ENCODE assay signal across 18 mouse cellular contexts in genomic region chr16:90837431-90837830, GRCm38 (mm10). TPM values are rescaled to one million over a fixed set of nuclear protein-coding genes. Genes with fewer than 3 reads are reported as not detected.
DNase-seq lines count a peak whose midpoint lies in the region; ATAC-seq and TF ChIP-seq lines count a peak whose summit lies in the region.
"Had no signal": no experiment of that assay in that cellular context is flagged by ENCODE, and none has a peak within 500 bp of the region (broad histone marks: within the 10 kb centered on the region; RNA-seq: fewer than 3 reads in every experiment).

No protein-coding gene starts in this region.

- H3K27ac ChIP-seq in forebrain, postnatal 0 days (ENCODE audit: low read depth, low read length), result no peak overlapping the region
- no peak overlapping the region for H3K27ac ChIP-seq in forebrain, embryonic 13.5 days
- H3K27ac ChIP-seq in hindbrain, embryonic 16.5 days (ENCODE audit: low read depth, low read length), result no peak overlapping the region
- H3K27ac ChIP-seq in hindbrain, embryonic 14.5 days, result no peak overlapping the region
- 0 out of 2 replicates have a peak overlapping the region, but pooled peaks have one; percentile 0 for H3K27ac ChIP-seq in neural tube, embryonic 15.5 days (replicated peaks)
- H3K27ac ChIP-seq in kidney, embryonic 15.5 days, result no peak overlapping the region
- H3K27ac ChIP-seq: embryonic facial prominence, embryonic 10.5 days; heart, adult 2 months had no signal

- no peaks in the 10 kb centered on the region for H3K36me3 ChIP-seq in forebrain, postnatal 0 days (ENCODE audit: insufficient read depth)
- no peaks in the 10 kb centered on the region for H3K36me3 ChIP-seq in forebrain, embryonic 13.5 days (ENCODE audit: poor library complexity, severe bottlenecking)
- no peaks in the 10 kb centered on the region for H3K36me3 ChIP-seq in hindbrain, embryonic 16.5 days (ENCODE audit: control insufficient read depth, insufficient read depth, low read length)
- no peaks in the 10 kb centered on the region for H3K36me3 ChIP-seq in hindbrain, embryonic 14.5 days (replicated peaks; ENCODE audit: control insufficient read depth, insufficient read depth)
- no peaks in the 10 kb centered on the region for H3K36me3 ChIP-seq in neural tube, embryonic 15.5 days
- no peaks in the 10 kb centered on the region for H3K36me3 ChIP-seq in kidney, embryonic 15.5 days
- H3K36me3 ChIP-seq: embryonic facial prominence, embryonic 10.5 days had no signal

- H3K4me1 ChIP-seq in forebrain, postnatal 0 days (ENCODE audit: insufficient read depth), result no peaks in the 10 kb centered on the region
- peaks cover 44% of the 10 kb centered on the region for H3K4me1 ChIP-seq in forebrain, embryonic 13.5 days
- peaks cover 6% of the 10 kb centered on the region for H3K4me1 ChIP-seq in hindbrain, embryonic 16.5 days (ENCODE audit: control insufficient read depth, insufficient read depth, low read depth, low read length)
- peaks cover 13% of the 10 kb centered on the region for H3K4me1 ChIP-seq in hindbrain, embryonic 14.5 days (replicated peaks; ENCODE audit: control insufficient read depth, insufficient read depth, low read length)
- H3K4me1 ChIP-seq in neural tube, embryonic 15.5 days, result peaks cover 17% of the 10 kb centered on the region
- peaks cover 5% of the 10 kb centered on the region; the same call in 1 of the 2 replicates for H3K4me1 ChIP-seq in kidney, embryonic 15.5 days

- H3K4me3 ChIP-seq in forebrain, postnatal 0 days (ENCODE audit: low read depth, low read length), result no peak overlapping the region
- no peak overlapping the region for H3K4me3 ChIP-seq in forebrain, embryonic 13.5 days
- H3K4me3 ChIP-seq in hindbrain, embryonic 16.5 days (ENCODE audit: low read length), result no peak overlapping the region
- H3K4me3 ChIP-seq in hindbrain, embryonic 14.5 days (replicated peaks; ENCODE audit: low read length), result no peak overlapping the region
- H3K4me3 ChIP-seq in neural tube, embryonic 15.5 days (replicated peaks), result no peak overlapping the region
- no peak overlapping the region for H3K4me3 ChIP-seq in kidney, embryonic 15.5 days (replicated peaks)
- H3K4me3 ChIP-seq: embryonic facial prominence, embryonic 10.5 days; heart, adult 2 months had no signal

- no peak for TF ChIP-seq CTCF in forebrain, postnatal 0 days (IDR thresholded peaks at IDR 0.05; ENCODE audit: low read depth)
- TF ChIP-seq CTCF in brain, embryonic 14.5 days (IDR thresholded peaks at IDR 0.05; ENCODE audit: borderline replicate concordance, extremely low read depth, insufficient read depth, insufficient read length), result no peak

- no peaks in the 10 kb centered on the region for H3K9me3 ChIP-seq in forebrain, postnatal 0 days (ENCODE audit: low read length)
- H3K9me3 ChIP-seq in forebrain, embryonic 13.5 days (replicated peaks), result no peaks in the 10 kb centered on the region
- no peaks in the 10 kb centered on the region for H3K9me3 ChIP-seq in hindbrain, embryonic 16.5 days (ENCODE audit: control insufficient read depth, low read length)
- H3K9me3 ChIP-seq in hindbrain, embryonic 14.5 days (ENCODE audit: control insufficient read depth, low read length), result no peaks in the 10 kb centered on the region
- H3K9me3 ChIP-seq in neural tube, embryonic 15.5 days (replicated peaks), result no peaks in the 10 kb centered on the region
- H3K9me3 ChIP-seq in kidney, embryonic 15.5 days (replicated peaks), result no peaks in the 10 kb centered on the region
- H3K9me3 ChIP-seq: embryonic facial prominence, embryonic 10.5 days had no signal

- no peaks in the 10 kb centered on the region; the same call in 1 of the 2 replicates for H3K27me3 ChIP-seq in forebrain, postnatal 0 days (ENCODE audit: insufficient read depth, low read length)
- H3K27me3 ChIP-seq in forebrain, embryonic 13.5 days, result peaks cover 13% of the 10 kb centered on the region; the same call in 1 of the 2 replicates
- H3K27me3 ChIP-seq in hindbrain, embryonic 16.5 days (replicated peaks; ENCODE audit: control insufficient read depth, insufficient read depth, low read length), result no peaks in the 10 kb centered on the region
- 0 out of 2 replicates have a peak, but pooled peaks cover 4% of the 10 kb centered on the region for H3K27me3 ChIP-seq in hindbrain, embryonic 14.5 days (ENCODE audit: control insufficient read depth, insufficient read depth, low read length)
- H3K27me3 ChIP-seq in neural tube, embryonic 15.5 days (replicated peaks), result peaks cover under 1% of the 10 kb centered on the region; the same call in 1 of the 2 replicates
- peaks cover 5% of the 10 kb centered on the region for H3K27me3 ChIP-seq in kidney, embryonic 15.5 days

- 47% methylated on average over 8 of the region's 8 CpGs for WGBS in forebrain, postnatal 0 days
- WGBS in forebrain, embryonic 13.5 days, result 62% methylated on average over 8 of the region's 8 CpGs
- 45% methylated on average over 8 of the region's 8 CpGs for WGBS in hindbrain, embryonic 16.5 days
- WGBS in hindbrain, embryonic 14.5 days, result 48% methylated on average over 8 of the region's 8 CpGs
- 35% methylated on average over 8 of the region's 8 CpGs for WGBS in neural tube, embryonic 15.5 days
- WGBS in kidney, embryonic 15.5 days, result 79% methylated on average over 8 of the region's 8 CpGs

- no peak overlapping the region for H3K9ac ChIP-seq in forebrain, postnatal 0 days
- H3K9ac ChIP-seq in forebrain, embryonic 13.5 days, result no peak overlapping the region
- H3K9ac ChIP-seq in hindbrain, embryonic 16.5 days (ENCODE audit: low read depth, low read length), result no peak overlapping the region
- H3K9ac ChIP-seq in hindbrain, embryonic 14.5 days, result no peak overlapping the region
- no peak overlapping the region for H3K9ac ChIP-seq in neural tube, embryonic 15.5 days (replicated peaks)
- H3K9ac ChIP-seq in kidney, embryonic 15.5 days, result no peak overlapping the region

- 0 out of 2 replicates have a peak, but pooled peaks have one; percentile 25 for ATAC-seq in forebrain, postnatal 0 days
- ATAC-seq in forebrain, embryonic 13.5 days, result no peak
- 0 out of 2 replicates have a peak, but pooled peaks have one; percentile 62 for ATAC-seq in hindbrain, embryonic 16.5 days
- no peak for ATAC-seq in hindbrain, embryonic 14.5 days (ENCODE audit: low FRiP score)
- ATAC-seq in neural tube, embryonic 15.5 days (ENCODE audit: low FRiP score), result peak; percentile 68; the same call in 1 of the 2 replicates
- no peak for ATAC-seq in kidney, embryonic 15.5 days (replicated peaks; ENCODE audit: low FRiP score)
- ATAC-seq: forebrain, embryonic 16.5 days; intestine, embryonic 16.5 days had no signal

- no peak for TF ChIP-seq POLR2A in brain, embryonic 14.5 days (IDR thresholded peaks at IDR 0.05; ENCODE audit: borderline replicate concordance, extremely low read depth, insufficient read depth, insufficient read length, poor library complexity, severe bottlenecking)

- H3K4me2 ChIP-seq in forebrain, postnatal 0 days (ENCODE audit: low read depth), result no peak overlapping the region
- H3K4me2 ChIP-seq in forebrain, embryonic 13.5 days, result no peak overlapping the region
- no peak overlapping the region for H3K4me2 ChIP-seq in hindbrain, embryonic 16.5 days (ENCODE audit: low read length)
- no peak overlapping the region for H3K4me2 ChIP-seq in hindbrain, embryonic 14.5 days (replicated peaks)
- no peak overlapping the region for H3K4me2 ChIP-seq in neural tube, embryonic 15.5 days
- no peak overlapping the region for H3K4me2 ChIP-seq in kidney, embryonic 15.5 days
- H3K4me2 ChIP-seq: heart, embryonic 11.5 days had no signal

- DNase-seq in forebrain, postnatal 0 days, result no peak
- DNase-seq in hindbrain, embryonic 14.5 days (ENCODE audit: low spot score), result no peak
- peak; percentile 47 for DNase-seq in brain, embryonic 14.5 days (ENCODE audit: low read depth)
- DNase-seq: adrenal gland, postnatal 14 days; cerebellum, adult 2 months; cerebellum, postnatal 10 days; gastrocnemius, postnatal 14 days; heart, adult 2 months; heart, postnatal 36 days had no signal

RNA-seq across cellular contexts. Expression of gene Eva1c, which starts 10.9 kb away (rescaled TPM):
- 4.0 TPM in 2 replicates for total RNA-seq in forebrain, postnatal 0 days (2014; rRNA removed)
- polyA plus RNA-seq in forebrain, postnatal 0 days (2015; fragmentation: Nextera tagmentation; extraction: Ambion mirVana), result 3.4 TPM in 2 replicates
- 4.3 and 5.2 TPM in 2 replicates for polyA plus RNA-seq in forebrain, embryonic 13.5 days (2015; fragmentation: Nextera tagmentation; extraction: Ambion mirVana)
- 4.4 and 4.8 TPM in 2 replicates for polyA plus RNA-seq in hindbrain, embryonic 16.5 days (2015; fragmentation: Nextera tagmentation; extraction: Ambion mirVana)
- polyA plus RNA-seq in hindbrain, embryonic 14.5 days (2014; fragmentation: Nextera tagmentation; extraction: Ambion mirVana), result 3.1 and 3.4 TPM in 2 replicates
- polyA plus RNA-seq in brain, embryonic 14.5 days (2012; rRNA removed), result 2.2 and 3.7 TPM in 2 replicates
- 2.6 and 3.5 TPM in 2 replicates for polyA plus RNA-seq in neural tube, embryonic 15.5 days (2015; fragmentation: Nextera tagmentation; extraction: Ambion mirVana)
- 0.64 and 0.91 TPM in 2 replicates for polyA plus RNA-seq in kidney, embryonic 15.5 days (2015; fragmentation: Nextera tagmentation; extraction: Ambion mirVana)
- total RNA-seq: MEL had no signal

RNA-seq across cellular contexts. Expression of gene Urb1, which starts 27.2 kb away (rescaled TPM):
- 12.7 and 19.0 TPM in 2 replicates for total RNA-seq in forebrain, postnatal 0 days (2014; rRNA removed)
- polyA plus RNA-seq in forebrain, postnatal 0 days (2015; fragmentation: Nextera tagmentation; extraction: Ambion mirVana), result 4.6 and 5.4 TPM in 2 replicates
- 8.8 and 9.7 TPM in 2 replicates for polyA plus RNA-seq in forebrain, embryonic 13.5 days (2015; fragmentation: Nextera tagmentation; extraction: Ambion mirVana)
- polyA plus RNA-seq in hindbrain, embryonic 16.5 days (2015; fragmentation: Nextera tagmentation; extraction: Ambion mirVana), result 8.2 and 9.2 TPM in 2 replicates
- 9.9 and 11.6 TPM in 2 replicates for polyA plus RNA-seq in hindbrain, embryonic 14.5 days (2014; fragmentation: Nextera tagmentation; extraction: Ambion mirVana)
- polyA plus RNA-seq in brain, embryonic 14.5 days (2012; rRNA removed), result 8.0 and 9.6 TPM in 2 replicates
- polyA plus RNA-seq in neural tube, embryonic 15.5 days (2015; fragmentation: Nextera tagmentation; extraction: Ambion mirVana), result 8.2 and 8.3 TPM in 2 replicates
- 8.7 and 9.0 TPM in 2 replicates for polyA plus RNA-seq in kidney, embryonic 15.5 days (2015; fragmentation: Nextera tagmentation; extraction: Ambion mirVana)

Comparison
In these comparisons a context has a peak if more than half of its experiments do, and no peak if none do; other contexts are left out.
1. ATAC-seq: peak in forebrain, postnatal 0 days (single experiment), hindbrain, embryonic 16.5 days (single experiment) and neural tube, embryonic 15.5 days (single experiment); none in forebrain, embryonic 13.5 days (single experiment), hindbrain, embryonic 14.5 days (single experiment) and kidney, embryonic 15.5 days (single experiment).